Mouse (Mus musculus) MEL (cell line): Measurements from ENCODE around the gene Frmpd4. TPM values are rescaled to one million over a fixed set of nuclear protein-coding genes. Genes with fewer than 3 reads are reported as not detected.

Source experiments
- DNase-seq: peaks from one replicate; pipeline ENCODE4 v3.0.0; 2011; ENCODE audit warnings: low read depth, low spot score
- H3K27ac ChIP-seq: 2 replicates; pipeline ENCODE4 v1.5.1; 2012; ENCODE audit warnings: low read depth, mild to moderate bottlenecking, control low read depth, low read length, moderate library complexity; ENCODE audit not compliant: control insufficient read depth
- H3K27me3 ChIP-seq, 2 experiments: fragments of 150-350 bp in 1 of 2; sonication (generic) in 1 of 2; 2 replicates each; pipeline ENCODE4 v1.6.1; 2012; ENCODE audit warnings: low read length in 2 of 2, mild to moderate bottlenecking in 2 of 2, improper control_type of control experiment in 1 of 2, moderate library complexity in 1 of 2; ENCODE audit not compliant: insufficient read depth in 2 of 2, control insufficient read depth in 1 of 2
- H3K36me3 ChIP-seq, 2 experiments: 2 replicates each; pipeline ENCODE4 v1.6.1; 2012 to 2014; ENCODE audit warnings: low read length in 2 of 2, improper control_type of control experiment in 1 of 2, inconsistent platforms in 1 of 2, mild to moderate bottlenecking in 1 of 2; ENCODE audit not compliant: insufficient read depth in 2 of 2, control insufficient read depth in 1 of 2
- H3K4me1 ChIP-seq, 2 experiments: fragments of 150-350 bp in 1 of 2; sonication (generic) in 1 of 2; 2 replicates each; pipeline ENCODE4 v1.6.1; 2012; ENCODE audit warnings: low read length in 2 of 2, improper control_type of control experiment in 1 of 2, mild to moderate bottlenecking in 1 of 2; ENCODE audit not compliant: insufficient read depth in 2 of 2, control insufficient read depth in 1 of 2
- H3K4me3 ChIP-seq, 2 experiments: fragments of 150-350 bp in 1 of 2; sonication (generic) in 1 of 2; 2 replicates each; pipeline ENCODE4 v1.5.1; 2012; ENCODE audit warnings: low read depth in 2 of 2, low read length in 2 of 2, mild to moderate bottlenecking in 2 of 2, moderate library complexity in 2 of 2, control low read depth in 1 of 2, improper control_type of control experiment in 1 of 2; ENCODE audit not compliant: control insufficient read depth in 1 of 2, insufficient read depth in 1 of 2
- H3K79me2 ChIP-seq: 2 replicates; pipeline ENCODE4 v1.6.1; 2012; ENCODE audit warnings: mild to moderate bottlenecking, low read length, moderate library complexity; ENCODE audit not compliant: control insufficient read depth, poor library complexity, insufficient read depth
- H3K9ac ChIP-seq: 2 replicates; pipeline ENCODE4 v1.6.1; 2012; ENCODE audit warnings: low read depth, mild to moderate bottlenecking, control low read depth, low read length, moderate library complexity; ENCODE audit not compliant: control insufficient read depth, poor library complexity, severe bottlenecking
- H3K9me3 ChIP-seq: fragments of 150-350 bp; sonication (generic); replicated peaks from 2 replicates; pipeline ENCODE4 v1.6.1; 2012; ENCODE audit warnings: mild to moderate bottlenecking, low read length, improper control_type of control experiment, moderate library complexity; ENCODE audit not compliant: insufficient read depth
- CHD1 ChIP-seq: IDR thresholded peaks from 2 replicates; pipeline ENCODE4 v1.6.1; 2012; ENCODE audit warnings: low read depth, mild to moderate bottlenecking, inconsistent platforms, low read length, improper control_type of control experiment
- CTCF ChIP-seq, 3 experiments: IDR thresholded peaks in 2 of 3; conservative IDR thresholded peaks in 1 of 3; 2 replicates each; pipeline ENCODE4 v1.5.1; 2011 to 2012; ENCODE audit warnings: low read length in 3 of 3, low read depth in 2 of 3, mild to moderate bottlenecking in 2 of 3, improper control_type of control experiment in 1 of 3, inconsistent platforms in 1 of 3, mixed read lengths in 1 of 3, moderate library complexity in 1 of 3; ENCODE audit not compliant: control insufficient read depth in 1 of 3, insufficient read depth in 1 of 3, poor library complexity in 1 of 3, severe bottlenecking in 1 of 3
- ELF1 ChIP-seq: IDR thresholded peaks from 2 replicates; pipeline ENCODE4 v1.6.1; 2014; ENCODE audit warnings: low read depth, mild to moderate bottlenecking, inconsistent platforms, low read length, improper control_type of control experiment, moderate library complexity
- HCFC1 ChIP-seq: IDR thresholded peaks from 2 replicates; pipeline ENCODE4 v1.6.1; 2012; ENCODE audit warnings: low read depth, mild to moderate bottlenecking, inconsistent platforms, low read length, improper control_type of control experiment, moderate library complexity
- JUND ChIP-seq: IDR thresholded peaks from 2 replicates; pipeline ENCODE4 v1.6.1; 2011; ENCODE audit warnings: low read depth, mild to moderate bottlenecking, improper control_type of control experiment, low read length
- KAT2A ChIP-seq: conservative IDR thresholded peaks from 2 replicates; pipeline ENCODE4 v1.6.1; 2012; ENCODE audit warnings: low read depth, low read length, improper control_type of control experiment, inconsistent platforms
- MAFK ChIP-seq: IDR thresholded peaks from 2 replicates; pipeline ENCODE4 v1.6.1; 2011; ENCODE audit warnings: low read depth, mild to moderate bottlenecking, low read length, improper control_type of control experiment, borderline replicate concordance
- MAX ChIP-seq: IDR thresholded peaks from 2 replicates; pipeline ENCODE4 v1.6.1; 2011; ENCODE audit warnings: low read length, improper control_type of control experiment
- MEF2A ChIP-seq: IDR thresholded peaks from 2 replicates; pipeline ENCODE4 v1.6.1; 2014; ENCODE audit warnings: low read depth, mild to moderate bottlenecking, inconsistent platforms, low read length, improper control_type of control experiment; ENCODE audit not compliant: poor library complexity, insufficient replicate concordance, severe bottlenecking; ENCODE audit errors: extremely low read depth
- MYB ChIP-seq: IDR thresholded peaks from 2 replicates; pipeline ENCODE4 v1.6.1; 2011; ENCODE audit warnings: mild to moderate bottlenecking, low read depth, low read length, improper control_type of control experiment
- MYC ChIP-seq: IDR thresholded peaks from 2 replicates; pipeline ENCODE4 v1.6.1; 2011; ENCODE audit warnings: low read depth, mild to moderate bottlenecking, low read length, improper control_type of control experiment, moderate library complexity
- NRF1 ChIP-seq: IDR thresholded peaks from 2 replicates; pipeline ENCODE4 v1.6.1; 2014; ENCODE audit warnings: low read depth, mild to moderate bottlenecking, inconsistent platforms, low read length, improper control_type of control experiment, moderate library complexity; ENCODE audit not compliant: poor library complexity, insufficient read depth, severe bottlenecking
- POLR2A ChIP-seq, 2 experiments: IDR thresholded peaks; 2 replicates each; pipeline ENCODE4 v1.6.1; 2011 to 2012; ENCODE audit warnings: low read length in 2 of 2, mild to moderate bottlenecking in 2 of 2, control low read depth in 1 of 2, improper control_type of control experiment in 1 of 2, low read depth in 1 of 2, moderate library complexity in 1 of 2; ENCODE audit not compliant: control insufficient read depth in 1 of 2, insufficient read depth in 1 of 2, poor library complexity in 1 of 2
- POLR2AphosphoS2 ChIP-seq: IDR thresholded peaks from 2 replicates; pipeline ENCODE4 v1.6.1; 2011; ENCODE audit warnings: low read length, improper control_type of control experiment
- POLR2AphosphoS5 ChIP-seq: IDR thresholded peaks from 2 replicates; pipeline ENCODE4 v1.6.1; 2012; ENCODE audit warnings: low read depth, borderline replicate concordance, mild to moderate bottlenecking, inconsistent platforms, low read length, moderate library complexity, mixed read lengths
- RAD21 ChIP-seq: IDR thresholded peaks from 2 replicates; pipeline ENCODE4 v1.6.1; 2011; ENCODE audit warnings: mild to moderate bottlenecking, low read depth, low read length, improper control_type of control experiment
- USF2 ChIP-seq, 2 experiments: IDR thresholded peaks; 2 replicates each; pipeline ENCODE4 v1.6.1; 2011 to 2012; ENCODE audit warnings: improper control_type of control experiment in 2 of 2, low read length in 2 of 2, borderline replicate concordance in 1 of 2, inconsistent platforms in 1 of 2, low read depth in 1 of 2, mild to moderate bottlenecking in 1 of 2; ENCODE audit not compliant: insufficient read depth in 1 of 2
- ZC3H11A ChIP-seq: IDR thresholded peaks from 2 replicates; pipeline ENCODE4 v1.6.1; 2012; ENCODE audit warnings: low read depth, mild to moderate bottlenecking, inconsistent platforms, low read length, improper control_type of control experiment
- ZKSCAN1 ChIP-seq: IDR thresholded peaks from 2 replicates; pipeline ENCODE4 v1.6.1; 2012; ENCODE audit warnings: low read depth, mild to moderate bottlenecking, inconsistent platforms, low read length, improper control_type of control experiment, moderate library complexity
- ZNF384 ChIP-seq: IDR thresholded peaks from 2 replicates; pipeline ENCODE4 v1.6.1; 2012; ENCODE audit warnings: low read depth, mild to moderate bottlenecking, inconsistent platforms, low read length, improper control_type of control experiment
- polyA plus RNA-seq, 2 experiments: library from polyadenylated mRNA; stranded (reverse) in 1 of 2; unstranded in 1 of 2; fragments of >175 nt in 1 of 2; fragments of >200 nt in 1 of 2; gene quantifications; 2 replicates each; pipeline versions ENCODE4 v1.2.1 to v1.2.4; 2012; ENCODE audit warnings: low replicate concordance in 2 of 2, low read depth in 1 of 2; ENCODE audit not compliant: insufficient read length in 2 of 2, insufficient read depth in 1 of 2, missing spikeins in 1 of 2
- total RNA-seq: library from RNA; depleted of rRNA; stranded (reverse); fragments of 300-350 nt; gene quantifications from 2 replicates; pipeline ENCODE4 v1.2.3, GENCODE M21; 2012

The Frmpd4 gene
- total and polyA plus RNA-seq, 3 experiments = 0.11 to 0.77 TPM; not detected in 1

DNA sequence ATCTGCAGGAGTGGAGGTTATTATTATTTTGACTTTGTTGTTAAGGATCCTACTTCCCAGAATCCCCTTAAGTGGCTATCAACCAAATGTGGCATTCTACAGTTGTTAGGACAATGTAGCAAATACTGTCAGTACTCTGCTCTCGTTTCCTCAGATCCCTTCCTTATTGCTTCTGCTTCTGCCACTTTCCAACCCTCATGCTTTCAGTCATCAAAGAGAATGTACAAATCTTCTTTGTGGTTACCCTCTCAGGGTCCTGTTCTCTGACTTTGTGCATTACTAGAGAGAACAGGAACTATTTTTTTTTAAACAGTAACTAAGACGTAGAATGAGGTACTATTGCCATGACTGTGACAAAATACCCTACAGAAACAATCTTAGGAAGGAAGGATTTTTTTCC is 788.3 kb downstream of the Frmpd4 start:
- H3K27ac ChIP-seq = no peak overlapping the region
- no peaks in the 10 kb centered on the region for H3K27me3 ChIP-seq
- no peak for DNase-seq
- H3K4me1 ChIP-seq = no peaks in the 10 kb centered on the region
- H3K9ac ChIP-seq = no peak overlapping the region
- H3K79me2 ChIP-seq = no peaks in the 10 kb centered on the region
- TF ChIP-seq ZC3H11A = no peak
- no peak for TF ChIP-seq RAD21
- TF ChIP-seq MAFK = no peak
- no peak for TF ChIP-seq KAT2A
- no peak for TF ChIP-seq ELF1
- TF ChIP-seq ZKSCAN1 = no peak
- TF ChIP-seq HCFC1 = no peak
- no peak for TF ChIP-seq MYB
- TF ChIP-seq POLR2AphosphoS2 = no peak
- no peak for TF ChIP-seq MAX
- TF ChIP-seq MYC = no peak
- TF ChIP-seq POLR2AphosphoS5 = no peak
- TF ChIP-seq CHD1 = no peak
- no peak for TF ChIP-seq MEF2A
- no peaks in the 10 kb centered on the region for H3K9me3 ChIP-seq
- no peak overlapping the region for H3K4me3 ChIP-seq
- H3K36me3 ChIP-seq = no peaks in the 10 kb centered on the region

DNA sequence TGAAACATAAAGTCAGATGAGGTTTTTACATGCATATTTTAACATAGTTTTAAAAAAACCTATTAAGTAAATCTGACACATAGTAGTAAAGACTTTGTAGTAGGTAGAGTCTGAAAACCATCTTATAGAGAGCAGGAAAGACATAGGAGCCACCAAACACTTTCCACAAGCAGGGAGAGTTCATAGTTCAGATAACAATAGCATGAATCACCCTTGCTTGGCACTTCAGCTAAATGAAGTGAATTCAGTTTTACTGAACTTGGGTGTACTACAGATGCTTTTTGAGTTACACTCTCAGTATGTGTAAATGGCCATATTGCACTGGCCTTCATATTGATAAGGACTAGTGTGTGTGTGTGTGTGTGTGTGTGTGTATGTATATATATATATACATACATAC is 793.5 kb downstream of the Frmpd4 start:
- H3K36me3 ChIP-seq = no peaks in the 10 kb centered on the region
- H3K79me2 ChIP-seq = no peaks in the 10 kb centered on the region
- H3K4me3 ChIP-seq = no peak overlapping the region
- H3K9me3 ChIP-seq = no peaks in the 10 kb centered on the region
- H3K27me3 ChIP-seq = no peaks in the 10 kb centered on the region
- no peaks in the 10 kb centered on the region for H3K4me1 ChIP-seq
- H3K27ac ChIP-seq = no peak overlapping the region
- no peak overlapping the region for H3K9ac ChIP-seq
- TF ChIP-seq MYC (no peak), JUND (no peak), MAFK (no peak), POLR2AphosphoS2 (no peak), NRF1 (no peak), ZNF384 (no peak), USF2 (IDR thresholded peaks at IDR 0.05; ENCODE audit: borderline replicate concordance in 1 of 2, insufficient read depth in 1 of 2, low read depth in 1 of 2, low read length in 2 of 2) (no peak), CTCF (IDR thresholded peaks at IDR 0.05 in 2 of 3, conservative IDR thresholded peaks at IDR 0.05 in 1 of 3; ENCODE audit: control insufficient read depth in 1 of 3, insufficient read depth in 1 of 3, low read depth in 2 of 3, low read length in 3 of 3, poor library complexity in 1 of 3, severe bottlenecking in 1 of 3) (no peak), POLR2A (IDR thresholded peaks at IDR 0.05; ENCODE audit: control insufficient read depth in 1 of 2, insufficient read depth in 1 of 2, low read depth in 1 of 2, low read length in 2 of 2, poor library complexity in 1 of 2) (no peak)
- DNase-seq = no peak
